Mouse (Mus musculus): ENCODE results near the gene Cby1. TPM values are rescaled to one million over a fixed set of nuclear protein-coding genes. Genes with fewer than 3 reads are reported as not detected.

Cby1 gene
- polyA plus RNA-seq, 1 experiment: 22.0 TPM

DNA sequence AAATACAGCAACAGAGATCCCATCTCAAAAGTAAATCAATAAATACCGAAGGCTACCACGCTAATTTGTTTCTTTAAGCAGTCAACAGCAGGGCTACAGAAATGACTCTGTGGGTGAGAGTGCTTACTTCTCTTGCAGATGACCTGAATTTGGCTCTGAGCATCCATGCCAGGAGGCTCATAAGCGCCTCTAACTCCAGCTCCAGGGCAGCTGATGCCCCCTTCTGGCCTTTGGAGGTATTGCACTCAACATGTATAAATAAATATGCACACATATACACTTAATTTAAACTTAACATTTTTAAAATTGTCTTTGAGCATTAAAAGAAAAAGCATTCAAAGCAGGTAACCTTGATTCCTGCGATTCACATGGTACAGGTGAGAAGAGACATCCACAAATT is 7.5 kb upstream of the Cby1 start:
- TF ChIP-seq CTCF (IDR thresholded peaks at IDR 0.05; ENCODE audit: low read depth, low read length): peak; percentile 71
- TF ChIP-seq EP300 (IDR thresholded peaks at IDR 0.05; ENCODE audit: insufficient read depth, low read depth, low read length): no peak

DNA sequence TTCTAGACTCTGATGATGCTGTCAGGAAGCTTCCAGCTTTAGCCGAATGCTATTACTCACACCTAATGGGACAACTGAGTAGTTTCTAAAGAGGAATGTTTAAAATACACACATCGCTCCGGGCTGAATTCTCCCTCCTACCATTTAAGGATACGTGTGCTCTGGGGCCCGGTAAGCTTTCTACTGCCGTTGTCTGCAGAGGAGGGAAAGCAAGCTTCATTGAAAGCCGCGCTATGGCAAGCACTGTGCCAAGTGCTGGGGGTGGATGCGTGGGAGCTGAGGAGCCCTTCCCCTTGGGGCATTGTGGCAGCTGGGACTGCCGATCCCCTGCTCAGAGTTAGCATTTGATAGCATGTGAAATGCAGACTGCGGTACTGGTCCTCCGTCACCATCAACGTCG is 2.5 kb upstream of the Cby1 start:
- Histone ChIP-seq H3K36me3 (ENCODE audit: control insufficient read depth, insufficient read depth, low read length, poor library complexity, severe bottlenecking) (no peaks in the 10 kb centered on the region), H3K27me3 (ENCODE audit: control insufficient read depth, insufficient read depth, low read length, poor library complexity, severe bottlenecking) (no peaks in the 10 kb centered on the region), H3K27ac (ENCODE audit: insufficient read depth, low read length) (no peak overlapping the region), H3K9me3 (replicated peaks; ENCODE audit: control insufficient read depth, insufficient read depth, low read length, poor library complexity, severe bottlenecking) (no peaks in the 10 kb centered on the region), H3K4me3 (ENCODE audit: low read depth, low read length) (no peak overlapping the region), H3K4me1 (ENCODE audit: control insufficient read depth, insufficient read depth, low read length) (no peaks in the 10 kb centered on the region), H3K9ac (ENCODE audit: low read depth, poor library complexity, severe bottlenecking) (no peak overlapping the region)
- TF ChIP-seq POLR2A (IDR thresholded peaks at IDR 0.05; ENCODE audit: insufficient read depth, low read length) (no peak), EP300 (IDR thresholded peaks at IDR 0.05; ENCODE audit: insufficient read depth, low read depth, low read length) (no peak), CTCF (IDR thresholded peaks at IDR 0.05; ENCODE audit: low read depth, low read length) (no peak)

More for the DNA sequence above, 7.5 kb upstream of the Cby1 start:
- H3K9ac ChIP-seq (ENCODE audit: low read depth, poor library complexity, severe bottlenecking): no peak overlapping the region
- H3K27ac ChIP-seq (ENCODE audit: insufficient read depth, low read length): no peak overlapping the region
- H3K36me3 ChIP-seq (ENCODE audit: control insufficient read depth, insufficient read depth, low read length, poor library complexity, severe bottlenecking): no peaks in the 10 kb centered on the region
- H3K27me3 ChIP-seq (ENCODE audit: control insufficient read depth, insufficient read depth, low read length, poor library complexity, severe bottlenecking): no peaks in the 10 kb centered on the region
- no peak overlapping the region for H3K4me3 ChIP-seq (ENCODE audit: low read depth, low read length)
- H3K4me1 ChIP-seq (ENCODE audit: control insufficient read depth, insufficient read depth, low read length): no peaks in the 10 kb centered on the region
- H3K9me3 ChIP-seq (replicated peaks; ENCODE audit: control insufficient read depth, insufficient read depth, low read length, poor library complexity, severe bottlenecking): no peaks in the 10 kb centered on the region

DNA sequence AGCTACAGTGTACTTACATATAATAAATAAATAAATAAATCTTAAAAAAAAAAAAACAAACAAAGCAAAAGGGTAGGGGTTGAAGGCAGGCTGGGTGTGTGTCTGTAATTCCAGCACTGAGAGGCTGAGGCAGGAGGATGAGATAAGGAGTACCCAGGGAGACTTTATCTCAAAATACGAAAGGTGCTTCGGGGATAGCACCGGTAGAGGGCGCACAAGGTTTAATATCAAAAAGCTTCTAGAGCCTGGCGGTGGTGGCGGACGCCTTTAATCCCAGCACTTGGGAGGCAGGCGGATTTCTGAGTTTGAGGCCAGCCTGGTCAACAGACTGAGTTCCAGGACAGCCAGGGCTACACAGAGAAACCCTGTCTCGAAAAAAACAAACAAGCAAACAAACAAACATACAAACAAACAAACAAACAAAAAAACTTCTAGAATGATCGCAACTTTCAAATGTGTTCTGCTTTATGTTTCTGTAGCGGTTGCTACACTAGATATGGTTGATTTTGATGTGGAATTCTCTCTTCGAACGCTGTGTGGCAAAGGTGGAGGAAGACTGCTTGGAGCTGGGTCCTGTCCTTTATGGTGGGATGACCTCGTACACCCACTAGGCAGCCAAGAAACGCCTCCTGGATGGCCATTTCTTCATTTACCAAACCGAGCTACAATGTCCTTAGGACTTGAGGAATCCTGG is 1.0 kb upstream of the Cby1 start:
- no peak for TF ChIP-seq EP300 (IDR thresholded peaks at IDR 0.05; ENCODE audit: insufficient read depth, low read depth, low read length)
- TF ChIP-seq CTCF (IDR thresholded peaks at IDR 0.05; ENCODE audit: low read depth, low read length): peak; percentile 20
- no peak for TF ChIP-seq POLR2A (IDR thresholded peaks at IDR 0.05; ENCODE audit: insufficient read depth, low read length)
- no peaks in the 10 kb centered on the region for H3K27me3 ChIP-seq (ENCODE audit: control insufficient read depth, insufficient read depth, low read length, poor library complexity, severe bottlenecking)
- H3K27ac ChIP-seq (ENCODE audit: insufficient read depth, low read length): peak overlapping the region; percentile 5; the same call in 1 of the 2 replicates
- H3K4me1 ChIP-seq (ENCODE audit: control insufficient read depth, insufficient read depth, low read length): no peaks in the 10 kb centered on the region
- H3K9me3 ChIP-seq (replicated peaks; ENCODE audit: control insufficient read depth, insufficient read depth, low read length, poor library complexity, severe bottlenecking): no peaks in the 10 kb centered on the region
- H3K4me3 ChIP-seq (ENCODE audit: low read depth, low read length): peak overlapping the region; percentile 85
- peak overlapping the region; percentile 46; the same call in 1 of the 2 replicates for H3K9ac ChIP-seq (ENCODE audit: low read depth, poor library complexity, severe bottlenecking)
- no peaks in the 10 kb centered on the region for H3K36me3 ChIP-seq (ENCODE audit: control insufficient read depth, insufficient read depth, low read length, poor library complexity, severe bottlenecking)

DNA sequence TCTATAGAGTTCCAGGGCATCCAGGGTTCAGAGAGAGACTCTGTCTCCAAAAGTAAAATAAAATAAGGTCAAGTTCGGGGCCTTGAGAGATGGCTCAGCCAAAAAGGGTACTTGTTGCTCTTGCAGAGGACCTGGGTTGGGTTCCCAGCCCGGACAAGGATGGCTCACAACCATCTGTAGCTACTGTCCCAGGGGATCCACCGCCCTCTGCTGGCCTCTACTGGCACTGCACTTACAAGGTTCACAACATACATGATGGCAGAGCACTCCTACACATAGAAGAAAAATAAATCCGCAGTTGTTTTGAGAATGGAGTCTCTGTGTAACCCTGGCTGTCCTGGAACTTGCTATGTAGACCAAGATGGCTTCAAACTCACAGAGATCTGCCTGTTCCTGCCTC is 2.9 kb downstream of the Cby1 start:
- H3K27ac ChIP-seq (ENCODE audit: insufficient read depth, low read length): no peak overlapping the region
- no peak overlapping the region for H3K4me3 ChIP-seq (ENCODE audit: low read depth, low read length)
- H3K9me3 ChIP-seq (replicated peaks; ENCODE audit: control insufficient read depth, insufficient read depth, low read length, poor library complexity, severe bottlenecking): no peaks in the 10 kb centered on the region
- H3K36me3 ChIP-seq (ENCODE audit: control insufficient read depth, insufficient read depth, low read length, poor library complexity, severe bottlenecking): no peaks in the 10 kb centered on the region
- no peaks in the 10 kb centered on the region for H3K4me1 ChIP-seq (ENCODE audit: control insufficient read depth, insufficient read depth, low read length)
- no peak for TF ChIP-seq POLR2A (IDR thresholded peaks at IDR 0.05; ENCODE audit: insufficient read depth, low read length)
- TF ChIP-seq CTCF (IDR thresholded peaks at IDR 0.05; ENCODE audit: low read depth, low read length): peak; percentile 77
- TF ChIP-seq EP300 (IDR thresholded peaks at IDR 0.05; ENCODE audit: insufficient read depth, low read depth, low read length): no peak
- H3K9ac ChIP-seq (ENCODE audit: low read depth, poor library complexity, severe bottlenecking): no peak overlapping the region
- H3K27me3 ChIP-seq (ENCODE audit: control insufficient read depth, insufficient read depth, low read length, poor library complexity, severe bottlenecking): no peaks in the 10 kb centered on the region

DNA sequence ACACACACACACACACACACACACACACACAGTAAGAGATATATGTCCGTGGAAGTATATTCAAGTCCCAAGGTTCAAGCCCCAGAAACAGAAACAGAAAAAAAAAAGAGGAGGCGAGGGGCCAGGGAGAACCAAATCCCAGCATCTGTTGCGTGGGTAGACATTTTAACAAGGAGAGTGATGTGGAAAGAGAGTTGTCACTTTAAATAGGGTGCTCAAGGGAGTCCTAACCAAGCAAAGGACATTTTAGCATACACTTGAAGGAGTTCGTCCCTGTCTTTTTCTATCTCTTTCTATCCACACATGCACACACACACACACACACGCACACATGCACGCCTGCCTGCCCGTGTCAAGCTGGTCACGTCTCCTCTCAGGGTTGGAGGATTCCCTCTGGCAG is 5.7 kb downstream of the Cby1 start:
- no peak overlapping the region for H3K4me3 ChIP-seq (ENCODE audit: low read depth, low read length)
- no peaks in the 10 kb centered on the region for H3K4me1 ChIP-seq (ENCODE audit: control insufficient read depth, insufficient read depth, low read length)
- no peak overlapping the region for H3K27ac ChIP-seq (ENCODE audit: insufficient read depth, low read length)
- no peaks in the 10 kb centered on the region for H3K9me3 ChIP-seq (replicated peaks; ENCODE audit: control insufficient read depth, insufficient read depth, low read length, poor library complexity, severe bottlenecking)
- H3K9ac ChIP-seq (ENCODE audit: low read depth, poor library complexity, severe bottlenecking): no peak overlapping the region
- TF ChIP-seq EP300 (IDR thresholded peaks at IDR 0.05; ENCODE audit: insufficient read depth, low read depth, low read length): no peak
- TF ChIP-seq POLR2A (IDR thresholded peaks at IDR 0.05; ENCODE audit: insufficient read depth, low read length): no peak
- TF ChIP-seq CTCF (IDR thresholded peaks at IDR 0.05; ENCODE audit: low read depth, low read length): no peak
- H3K27me3 ChIP-seq (ENCODE audit: control insufficient read depth, insufficient read depth, low read length, poor library complexity, severe bottlenecking): no peaks in the 10 kb centered on the region
- H3K36me3 ChIP-seq (ENCODE audit: control insufficient read depth, insufficient read depth, low read length, poor library complexity, severe bottlenecking): peaks cover 2% of the 10 kb centered on the region; the same call in 1 of the 2 replicates

DNA sequence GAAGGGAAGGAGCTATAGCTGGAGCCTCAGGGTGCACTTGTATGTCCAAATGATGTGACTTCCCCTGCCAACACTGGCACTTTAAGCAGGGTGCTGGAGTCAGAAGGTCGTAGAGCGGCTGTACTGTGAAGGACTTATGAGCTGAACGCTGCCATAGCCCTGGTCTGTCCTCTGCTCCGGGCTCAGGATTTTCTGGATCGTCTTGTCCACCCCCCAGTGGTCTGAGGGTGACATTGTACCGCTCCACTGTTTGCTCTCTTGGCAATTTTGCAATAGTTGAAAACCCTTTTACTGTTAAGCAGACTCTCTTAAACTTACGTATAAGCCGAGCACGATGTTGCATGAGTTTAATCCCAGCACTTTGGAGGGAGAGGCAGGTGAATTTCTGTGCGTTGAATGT is 10.2 kb downstream of the Cby1 start:
- Histone ChIP-seq H3K27ac (ENCODE audit: insufficient read depth, low read length) (no peak overlapping the region), H3K9me3 (replicated peaks; ENCODE audit: control insufficient read depth, insufficient read depth, low read length, poor library complexity, severe bottlenecking) (no peaks in the 10 kb centered on the region), H3K27me3 (ENCODE audit: control insufficient read depth, insufficient read depth, low read length, poor library complexity, severe bottlenecking) (no peaks in the 10 kb centered on the region), H3K4me1 (ENCODE audit: control insufficient read depth, insufficient read depth, low read length) (no peaks in the 10 kb centered on the region), H3K4me3 (ENCODE audit: low read depth, low read length) (no peak overlapping the region), H3K9ac (ENCODE audit: low read depth, poor library complexity, severe bottlenecking) (no peak overlapping the region), H3K36me3 (ENCODE audit: control insufficient read depth, insufficient read depth, low read length, poor library complexity, severe bottlenecking) (peaks cover 27% of the 10 kb centered on the region)
- peak; percentile 10 for TF ChIP-seq CTCF (IDR thresholded peaks at IDR 0.05; ENCODE audit: low read depth, low read length)
- TF ChIP-seq EP300 (IDR thresholded peaks at IDR 0.05; ENCODE audit: insufficient read depth, low read depth, low read length): no peak
- no peak for TF ChIP-seq POLR2A (IDR thresholded peaks at IDR 0.05; ENCODE audit: insufficient read depth, low read length)
